Mouse (Mus musculus) A20 (cell line): Measurements from ENCODE around the gene Ddi2.

Source experiments
- DNase-seq: peaks from one replicate; pipeline ENCODE4 v3.0.0-alpha.2; 2011; ENCODE audit warnings: low read depth, low spot score

Ddi2 gene

GRCm38 (mm10) chr4:141655908-141656608 lies 67.2 kb downstream of the Ddi2 start:
- no peak for DNase-seq

GRCm38 (mm10) chr4:141654509-141654908 lies 68.7 kb downstream of the Ddi2 start:
- no peak for DNase-seq

- DNase-seq: no peak
These were observed 69.4 kb downstream of the Ddi2 start for GRCm38 (mm10) chr4:141653813-141654212.

GRCm38 (mm10) chr4:141653044-141653443 lies 70.2 kb downstream of the Ddi2 start:
- DNase-seq: no peak

GRCm38 (mm10) chr4:141651944-141652343 lies 71.3 kb downstream of the Ddi2 start:
- DNase-seq: no peak

GRCm38 (mm10) chr4:141651286-141651685 lies 71.9 kb downstream of the Ddi2 start:
- DNase-seq: no peak

- DNase-seq: no peak
These were observed 74.0 kb downstream of the Ddi2 start for GRCm38 (mm10) chr4:141649244-141649643.

GRCm38 (mm10) chr4:141648262-141648661 lies 75.0 kb downstream of the Ddi2 start:
- DNase-seq: no peak

- DNase-seq: no peak
These were observed 76.0 kb downstream of the Ddi2 start for GRCm38 (mm10) chr4:141647187-141647586.

GRCm38 (mm10) chr4:141645988-141646387 lies 77.2 kb downstream of the Ddi2 start:
- no peak for DNase-seq

GRCm38 (mm10) chr4:141643118-141643855 lies 79.9 kb downstream of the Ddi2 start:
- no peak for DNase-seq

- no peak for DNase-seq
These were observed 81.0 kb downstream of the Ddi2 start for GRCm38 (mm10) chr4:141641961-141642811.

GRCm38 (mm10) chr4:141641353-141641771 lies 81.9 kb downstream of the Ddi2 start:
- no peak for DNase-seq

- no peak for DNase-seq
These were observed 83.7 kb downstream of the Ddi2 start for GRCm38 (mm10) chr4:141639474-141639873.

GRCm38 (mm10) chr4:141636693-141637092 lies 86.5 kb downstream of the Ddi2 start:
- DNase-seq: no peak

GRCm38 (mm10) chr4:141635991-141636390 lies 87.2 kb downstream of the Ddi2 start:
- DNase-seq: no peak

- DNase-seq: no peak
These were observed 90.9 kb downstream of the Ddi2 start for GRCm38 (mm10) chr4:141632111-141632873.

GRCm38 (mm10) chr4:141631250-141631649 lies 92.0 kb downstream of the Ddi2 start:
- no peak for DNase-seq

- no peak for DNase-seq
These were observed 93.2 kb downstream of the Ddi2 start for GRCm38 (mm10) chr4:141630021-141630420.

- DNase-seq: no peak
These were observed 94.6 kb downstream of the Ddi2 start for GRCm38 (mm10) chr4:141628661-141629060.
